Mouse (Mus musculus): ENCODE data around the gene Speer1.
"Not testable (repeated sequence)": the region's sequence is repeated elsewhere in the genome, so short reads cannot be mapped to it uniquely, and the experiment has no call there.

Speer1 gene

GRCm38 (mm10) chr5:11341216-11341615 lies at the start of gene Speer1:
Gene Speer1 (plus strand): TSS chr5:11341516.
- not testable (repeated sequence) for DNase-seq (ENCODE audit: low spot score)
